In the genomic region with DNA sequence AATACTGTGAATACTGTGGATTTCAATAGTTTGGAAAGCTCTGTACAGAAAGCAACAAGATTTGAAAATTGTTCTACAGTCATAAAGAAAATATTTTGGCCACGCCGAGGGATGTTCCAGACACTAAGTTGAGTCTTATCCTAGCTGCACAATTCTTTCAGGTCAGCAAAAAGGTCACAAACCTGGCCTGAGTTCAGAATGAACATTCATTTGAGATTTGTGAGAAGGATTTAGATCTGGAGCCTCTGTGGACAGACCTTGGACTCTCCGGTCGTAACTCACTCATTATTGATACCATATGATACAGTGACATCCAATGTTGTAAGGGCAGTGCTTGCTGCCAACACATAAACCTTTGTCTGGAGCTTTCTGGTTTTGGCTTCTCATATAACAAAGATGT, we compare ENCODE assay signal across 13 mouse cellular contexts.
"Had no signal": no experiment of that assay in that cellular context is flagged by ENCODE, and none has a peak within 500 bp of the region (broad histone marks: within the 10 kb centered on the region; RNA-seq: fewer than 3 reads in every experiment).

No protein-coding gene starts in this region.

- H3K9me3 ChIP-seq: limb, embryonic 15.5 days; liver, embryonic 13.5 days; lung, embryonic 15.5 days; neural tube, embryonic 15.5 days had no signal

- H3K36me3 ChIP-seq: limb, embryonic 15.5 days; liver, embryonic 13.5 days; lung, embryonic 15.5 days; neural tube, embryonic 15.5 days had no signal

- ATAC-seq: liver, postnatal 0 days had no signal

- H3K4me3 ChIP-seq: limb, embryonic 15.5 days; liver, embryonic 13.5 days; lung, embryonic 15.5 days; myocyte; neural tube, embryonic 15.5 days had no signal

- H3K9ac ChIP-seq: limb, embryonic 15.5 days; liver, embryonic 13.5 days; liver, postnatal 0 days; lung, embryonic 15.5 days; neural tube, embryonic 15.5 days had no signal

- H3K27ac ChIP-seq: limb, embryonic 15.5 days; liver, embryonic 13.5 days; lung, embryonic 15.5 days; neural tube, embryonic 15.5 days; stomach, postnatal 0 days had no signal

- H3K27me3 ChIP-seq: limb, embryonic 15.5 days; liver, embryonic 13.5 days; lung, embryonic 15.5 days; neural tube, embryonic 15.5 days had no signal

- DNase-seq: kidney, adult 18-20 months; left cerebral cortex, postnatal 4 days; liver, embryonic 13.5 days; liver, postnatal 0 days; midbrain, embryonic 14.5 days; right cerebral cortex, adult 18-20 months; right cerebral cortex, postnatal 25 days; thymus, postnatal 4 days had no signal

- H3K4me2 ChIP-seq: limb, embryonic 15.5 days; liver, embryonic 13.5 days; lung, embryonic 15.5 days; neural tube, embryonic 15.5 days had no signal

- H3K4me1 ChIP-seq: limb, embryonic 15.5 days; lung, embryonic 15.5 days; neural tube, embryonic 15.5 days had no signal
